Mouse (Mus musculus) limb, embryonic 14.5 days (tissue): ENCODE data around the gene B4galnt4. TPM values are rescaled to one million over a fixed set of nuclear protein-coding genes. Genes with fewer than 3 reads are reported as not detected.

Experiments
- ATAC-seq: fragments of 200-750 bp; cut with Nextera tagmentation; 2 replicates; pipeline ENCODE4 v1.8.0; 2017; ENCODE audit warnings: low read depth, moderate number of reproducible peaks, moderate TSS enrichment; ENCODE audit not compliant: low FRiP score
- DNase-seq: peaks from one replicate; pipeline ENCODE4 v3.0.0-alpha.2; 2015; ENCODE audit warnings: low spot score
- H3K27ac ChIP-seq: fragments of 300-500 bp; sonication (generic); replicated peaks from 2 replicates; pipeline ENCODE4 v1.5.1; 2014; ENCODE audit warnings: low read depth, mild to moderate bottlenecking, low read length, moderate library complexity, mixed read lengths
- H3K27me3 ChIP-seq: fragments of 300-500 bp; sonication (generic); 2 replicates; pipeline ENCODE4 v1.6.1; 2014; ENCODE audit warnings: low read length, mixed read lengths; ENCODE audit not compliant: control insufficient read depth, insufficient read depth
- H3K36me3 ChIP-seq: fragments of 300-500 bp; sonication (generic); 2 replicates; pipeline ENCODE4 v1.6.1; 2014; ENCODE audit warnings: mild to moderate bottlenecking, low read length, moderate library complexity, mixed read lengths; ENCODE audit not compliant: control insufficient read depth, insufficient read depth
- H3K4me1 ChIP-seq: fragments of 300-500 bp; sonication (generic); 2 replicates; pipeline ENCODE4 v1.6.1; 2014; ENCODE audit warnings: antibody characterized with exemption, low read length, mixed read lengths; ENCODE audit not compliant: control insufficient read depth, insufficient read depth
- H3K4me2 ChIP-seq: fragments of 300-500 bp; sonication (generic); replicated peaks from 2 replicates; pipeline ENCODE4 v1.6.1; 2014; ENCODE audit warnings: low read depth, mild to moderate bottlenecking, low read length, moderate library complexity; ENCODE audit not compliant: severe bottlenecking
- H3K4me3 ChIP-seq: fragments of 300-500 bp; sonication (generic); replicated peaks from 2 replicates; pipeline ENCODE4 v1.5.1; 2014; ENCODE audit warnings: low read length
- H3K9ac ChIP-seq: fragments of 300-500 bp; sonication (generic); 2 replicates; pipeline ENCODE4 v1.6.1; 2014; ENCODE audit warnings: mild to moderate bottlenecking, low read depth, low read length, moderate library complexity; ENCODE audit not compliant: severe bottlenecking
- H3K9me3 ChIP-seq: fragments of 300-500 bp; sonication (generic); 2 replicates; pipeline ENCODE4 v1.6.1; 2016; ENCODE audit warnings: low read length; ENCODE audit not compliant: control insufficient read depth
- POLR2A ChIP-seq: fragments of 200-500 bp; IDR thresholded peaks from 2 replicates; pipeline ENCODE4 v1.8.0; 2012; ENCODE audit warnings: inconsistent platforms, mild to moderate bottlenecking, moderate library complexity, borderline replicate concordance; ENCODE audit not compliant: insufficient read depth, insufficient read length; ENCODE audit errors: extremely low read depth
- WGBS: fragments of 180-500 bp; shearing (Covaris S2); extraction: QIAGEN DNeasy Blood & Tissue Kit; methylation state at CpG from one replicate; pipeline ENCODE4 v1.1.7; 2014; 5-methylcytosine and 5-hydroxymethylcytosine counted together
- polyA plus RNA-seq, 2 experiments: library from polyadenylated mRNA; depleted of rRNA in 1 of 2; stranded (reverse) in 1 of 2; unstranded in 1 of 2; fragments of >200 nt; fragmentation: Nextera tagmentation in 1 of 2; extraction: Ambion mirVana in 1 of 2; gene quantifications; 2 replicates each; pipeline versions ENCODE4 v1.2.1 to v1.2.3; 2012 to 2014

The B4galnt4 gene
- polyA plus RNA-seq, 2 experiments, result 12.3 to 46.5 TPM

DNA sequence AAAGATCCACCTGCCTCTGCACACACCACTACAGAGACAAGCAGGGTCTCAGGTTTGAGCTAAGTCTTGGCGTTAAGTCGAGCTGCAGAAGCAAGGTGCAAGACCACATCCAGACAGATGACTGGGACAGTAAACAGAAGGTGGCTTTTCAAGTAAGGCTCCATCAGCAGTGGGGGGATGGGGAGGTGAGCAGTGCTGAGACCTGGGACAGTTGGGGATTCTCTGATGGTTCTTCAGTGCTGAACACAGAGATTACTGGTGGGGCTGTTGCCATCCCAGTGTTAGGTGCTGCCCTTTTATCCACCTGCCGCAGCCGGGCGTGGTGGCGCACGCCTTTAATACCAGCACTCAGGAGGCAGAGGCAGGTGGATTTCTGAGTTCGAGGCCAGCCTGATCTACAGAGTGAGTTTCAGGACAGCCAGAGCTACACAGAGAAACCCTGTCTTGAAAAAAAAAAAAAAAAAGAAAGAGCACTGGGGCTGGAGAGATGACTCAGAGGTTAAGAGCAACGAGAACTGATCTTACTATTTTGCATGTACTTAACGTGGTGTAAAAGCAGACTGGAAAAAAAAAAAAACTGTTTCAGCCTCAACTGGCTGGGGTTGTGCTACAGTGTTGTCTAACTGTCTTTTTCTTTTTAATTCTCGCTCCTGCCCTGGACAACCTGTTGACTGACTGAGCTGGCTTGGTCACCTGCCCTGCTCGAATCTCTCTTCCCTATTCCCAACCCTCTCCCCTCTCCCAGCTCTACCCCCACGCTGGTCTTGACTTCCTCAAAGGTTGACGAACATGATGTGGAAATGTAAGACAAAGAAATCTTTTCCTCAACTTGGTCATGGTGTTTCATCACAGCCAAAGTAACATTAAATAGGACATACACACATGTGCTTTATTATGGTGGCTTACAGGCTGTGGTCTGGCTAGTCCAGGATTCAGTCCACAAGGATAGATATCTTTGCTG, 39.1 kb upstream of the B4galnt4 start:
- no peaks in the 10 kb centered on the region for H3K4me1 ChIP-seq
- 78% methylated on average over 14 of the region's 14 CpGs for WGBS
- H3K27me3 ChIP-seq, result no peaks in the 10 kb centered on the region
- no peak for TF ChIP-seq POLR2A
- H3K36me3 ChIP-seq, result no peaks in the 10 kb centered on the region
- ATAC-seq, result no peak
- no peak overlapping the region for H3K4me2 ChIP-seq
- H3K27ac ChIP-seq, result no peak overlapping the region
- no peak for DNase-seq
- no peak overlapping the region for H3K4me3 ChIP-seq
- no peak overlapping the region for H3K9ac ChIP-seq
- no peaks in the 10 kb centered on the region for H3K9me3 ChIP-seq

DNA sequence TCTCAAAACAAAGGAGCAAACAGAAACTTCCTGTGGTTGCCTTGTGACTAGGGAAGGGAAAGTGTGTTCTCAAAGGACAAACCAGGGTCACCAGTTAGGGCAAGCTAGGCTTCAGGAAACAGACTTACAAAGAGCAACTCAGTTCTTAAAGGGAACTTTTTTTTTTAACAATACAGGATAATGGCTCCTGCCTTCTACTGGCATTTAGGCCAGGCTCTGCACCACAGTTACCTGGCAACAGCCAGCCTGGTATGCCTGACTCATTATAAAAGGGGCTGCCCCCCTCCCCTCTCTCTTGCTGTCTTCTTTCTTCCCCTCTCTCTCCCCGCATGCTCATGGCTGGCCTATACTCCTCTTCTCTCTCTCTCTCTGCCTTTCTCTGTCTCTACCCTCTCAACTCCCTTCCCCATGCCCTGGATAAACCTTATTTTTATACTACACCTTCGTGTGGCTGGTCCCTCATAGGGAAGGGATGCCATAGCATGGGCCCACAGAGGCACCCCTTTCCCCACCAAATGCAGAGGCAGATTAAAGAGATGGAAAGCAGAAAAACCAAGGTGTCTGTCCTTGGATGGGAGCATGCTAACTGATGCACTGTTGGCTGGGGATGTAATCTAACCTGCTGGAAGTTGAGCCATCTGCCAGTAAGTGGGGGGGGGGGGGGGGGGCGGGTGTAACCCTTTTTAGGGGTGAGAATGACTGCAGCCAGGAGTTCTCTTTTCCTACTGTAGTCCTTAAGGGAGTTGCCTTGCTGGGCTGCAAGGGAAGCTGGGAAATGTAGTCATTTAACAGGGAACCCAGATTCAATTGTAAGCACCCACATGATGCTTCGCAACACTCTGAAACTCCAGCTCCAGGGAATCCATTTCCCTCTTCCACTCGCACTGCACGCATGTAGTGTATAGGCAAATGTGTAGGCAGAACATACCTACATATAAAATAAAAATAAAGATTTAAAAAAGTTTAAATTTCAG, 35.8 kb upstream of the B4galnt4 start:
- 56% methylated on average over 5 of the region's 6 CpGs for WGBS
- ATAC-seq, result no peak
- TF ChIP-seq POLR2A, result no peak
- Histone ChIP-seq H3K9ac (no peak overlapping the region), H3K36me3 (no peaks in the 10 kb centered on the region), H3K4me2 (no peak overlapping the region), H3K27me3 (no peaks in the 10 kb centered on the region), H3K4me3 (no peak overlapping the region), H3K4me1 (no peaks in the 10 kb centered on the region), H3K9me3 (no peaks in the 10 kb centered on the region), H3K27ac (no peak overlapping the region)
- no peak for DNase-seq

DNA sequence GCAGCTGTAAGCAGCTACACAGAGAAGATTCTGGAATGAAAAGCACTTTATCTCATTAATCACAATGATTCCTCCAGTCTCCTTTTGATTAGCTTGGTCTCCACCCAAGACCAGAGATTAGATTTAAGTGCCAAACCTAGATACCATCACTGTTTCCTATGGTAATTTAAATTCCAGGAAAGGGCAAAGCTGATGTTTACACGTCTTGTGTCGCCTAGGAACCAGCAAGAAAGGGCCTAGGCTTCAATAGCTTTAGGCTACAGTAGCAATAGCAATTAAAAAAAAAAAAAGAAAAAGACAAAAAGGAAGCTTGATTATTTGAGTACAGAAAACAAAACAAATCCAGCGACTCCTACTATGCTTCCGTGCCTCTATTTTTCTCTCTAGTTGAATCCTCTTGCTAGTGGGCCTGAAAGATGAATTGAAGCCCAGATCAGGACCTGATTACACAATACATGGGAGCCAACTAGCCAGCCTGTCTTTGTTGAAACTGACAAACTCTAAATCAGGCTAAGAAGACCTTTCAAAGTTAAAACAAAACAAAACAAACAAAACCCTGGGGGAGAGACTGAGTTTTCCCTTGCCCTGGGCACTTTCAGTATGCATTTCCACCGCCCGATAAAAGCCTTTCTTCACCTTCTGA, 34.7 kb upstream of the B4galnt4 start:
- H3K9me3 ChIP-seq, result no peaks in the 10 kb centered on the region
- H3K4me1 ChIP-seq, result no peaks in the 10 kb centered on the region
- no peaks in the 10 kb centered on the region for H3K36me3 ChIP-seq
- no peak overlapping the region for H3K4me2 ChIP-seq
- TF ChIP-seq POLR2A, result no peak
- no peak overlapping the region for H3K27ac ChIP-seq
- ATAC-seq (no peak), DNase-seq (no peak)
- H3K9ac ChIP-seq, result no peak overlapping the region
- no peaks in the 10 kb centered on the region for H3K27me3 ChIP-seq
- no peak overlapping the region for H3K4me3 ChIP-seq
- WGBS, result 66% methylated on average over 6 of the region's 6 CpGs

DNA sequence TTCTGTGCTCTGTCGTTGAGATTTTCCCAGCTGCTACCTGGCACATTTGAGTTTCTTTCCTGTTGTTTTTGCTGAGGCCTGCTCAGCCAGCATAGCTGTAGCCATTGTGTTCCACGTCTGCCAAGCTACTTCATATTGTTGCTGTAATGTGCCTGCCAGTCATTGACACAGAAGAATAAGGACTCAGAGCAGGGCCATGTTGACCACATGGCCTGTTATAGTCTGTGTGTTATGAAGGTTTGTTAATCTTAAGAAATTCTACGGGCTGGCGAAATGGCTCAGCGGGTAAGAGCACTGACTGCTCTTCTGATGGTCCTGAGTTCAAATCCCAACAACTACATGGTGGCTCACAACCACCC, 34.2 kb upstream of the B4galnt4 start:
- Histone ChIP-seq H3K4me1 (no peaks in the 10 kb centered on the region), H3K27ac (no peak overlapping the region), H3K9ac (no peak overlapping the region), H3K4me2 (no peak overlapping the region), H3K36me3 (no peaks in the 10 kb centered on the region), H3K9me3 (no peaks in the 10 kb centered on the region), H3K27me3 (no peaks in the 10 kb centered on the region), H3K4me3 (no peak overlapping the region)
- WGBS, result 71% methylated on average over 5 of the region's 5 CpGs
- no peak for TF ChIP-seq POLR2A
- DNase-seq (no peak), ATAC-seq (no peak)

DNA sequence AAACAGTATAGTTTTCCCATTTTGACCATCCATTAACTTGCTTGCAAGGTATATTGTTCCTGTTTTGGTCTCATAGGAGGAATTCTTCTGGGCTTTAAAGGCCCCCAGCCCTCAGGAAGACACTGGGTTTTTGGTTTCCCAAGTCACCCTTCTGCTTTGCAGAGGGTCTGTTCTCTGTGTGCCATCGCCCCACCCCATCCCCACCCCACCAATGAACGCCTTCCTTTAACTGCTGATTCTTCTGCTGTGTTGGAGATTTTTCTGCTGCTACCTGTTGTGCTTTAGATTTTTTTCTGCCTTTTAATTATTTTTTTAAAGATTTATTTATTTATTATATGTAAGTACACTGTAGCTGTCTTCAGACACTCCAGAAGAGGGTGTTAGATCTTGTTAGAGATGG, 32.1 kb upstream of the B4galnt4 start, which contains the start of gene Gm17387:
Gene Gm17387 (plus strand): TSS at position 301 of the 400 bp plus-strand sequence.
- ATAC-seq, result no peak
- no peak for TF ChIP-seq POLR2A
- 91% methylated on average over 2 of the region's 2 CpGs for WGBS
- Histone ChIP-seq H3K4me3 (no peak within 1 kb of the TSS), H3K27ac (no peak within 1 kb of the TSS), H3K4me2 (no peak within 1 kb of the TSS), H3K4me1 (0 out of 2 replicates have a peak, but pooled peaks cover 3% of the 10 kb centered on the region), H3K9me3 (no peaks in the 10 kb centered on the region), H3K36me3 (no peaks in the 10 kb centered on the region), H3K9ac (no peak within 1 kb of the TSS), H3K27me3 (no peaks in the 10 kb centered on the region)
- no peak for DNase-seq
